Mouse (Mus musculus): ENCODE measurements around the gene Gal3st2. TPM values are rescaled to one million over a fixed set of nuclear protein-coding genes. Genes with fewer than 3 reads are reported as not detected.
A peak's percentile ranks its signal among the peaks of the same experiment; 100 is the strongest.
"Not testable (repeated sequence)": the region's sequence is repeated elsewhere in the genome, so short reads cannot be mapped to it uniquely, and the experiment has no call there.

Gal3st2 gene
- total and polyA plus RNA-seq, 2 experiments from 2014 or later: not detected

GRCm38 (mm10) chr1:93890936-93891335 is 29.8 kb downstream of the Gal3st2 start:
- H3K4me1 ChIP-seq (ENCODE audit: insufficient read depth, low read length); H3K9me3 ChIP-seq (ENCODE audit: low read length); H3K36me3 ChIP-seq (ENCODE audit: insufficient read depth, low read length); H3K4me2 ChIP-seq (ENCODE audit: low read depth, low read length, poor library complexity, severe bottlenecking); H3K4me3 ChIP-seq (ENCODE audit: low read depth, low read length); H3K27ac ChIP-seq (ENCODE audit: low read depth, low read length); DNase-seq (ENCODE audit: low spot score); H3K27me3 ChIP-seq (ENCODE audit: insufficient read depth, low read length); ATAC-seq (ENCODE audit: low FRiP score); H3K9ac ChIP-seq (replicated peaks; ENCODE audit: low read length, poor library complexity, severe bottlenecking): not testable (repeated sequence)
- 69% methylated on average over 1 of the region's 1 CpGs for WGBS
- TF ChIP-seq CTCF (IDR thresholded peaks at IDR 0.05): 0 out of 2 replicates have a peak, but pooled peaks have one; percentile 7

- H3K36me3 ChIP-seq (ENCODE audit: insufficient read depth, low read length); H3K9me3 ChIP-seq (ENCODE audit: low read length); DNase-seq (ENCODE audit: low spot score); H3K9ac ChIP-seq (replicated peaks; ENCODE audit: low read length, poor library complexity, severe bottlenecking); H3K4me1 ChIP-seq (ENCODE audit: insufficient read depth, low read length); H3K27ac ChIP-seq (ENCODE audit: low read depth, low read length); H3K4me2 ChIP-seq (ENCODE audit: low read depth, low read length, poor library complexity, severe bottlenecking); ATAC-seq (ENCODE audit: low FRiP score); H3K4me3 ChIP-seq (ENCODE audit: low read depth, low read length); H3K27me3 ChIP-seq (ENCODE audit: insufficient read depth, low read length): not testable (repeated sequence)
- WGBS: no CpG with 5 or more reads among the region's 1 CpGs
Measured at GRCm38 (mm10) chr1:93897395-93897794, 36.3 kb downstream of the Gal3st2 start.

DNA sequence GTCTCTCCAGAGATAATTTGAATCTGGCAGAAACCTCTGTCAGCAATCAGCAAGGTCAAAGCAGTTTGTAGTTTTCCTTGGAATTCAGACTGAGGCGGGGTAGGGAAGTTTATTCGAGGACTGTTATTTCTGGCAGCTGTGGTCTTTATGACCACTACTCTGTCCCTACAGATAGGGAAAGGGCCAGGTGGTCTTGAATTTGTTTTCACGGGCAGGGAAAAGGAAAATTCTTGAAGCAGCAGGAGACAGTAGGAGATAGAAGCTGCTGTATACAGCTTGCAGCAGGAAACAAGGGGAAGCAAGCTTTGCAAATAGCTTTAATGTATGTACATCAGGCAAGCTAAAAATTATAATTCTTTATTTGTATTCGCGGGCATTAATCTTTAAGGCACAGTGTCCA is 40.2 kb downstream of the Gal3st2 start:
- ATAC-seq (ENCODE audit: low FRiP score): not testable (repeated sequence)

DNA sequence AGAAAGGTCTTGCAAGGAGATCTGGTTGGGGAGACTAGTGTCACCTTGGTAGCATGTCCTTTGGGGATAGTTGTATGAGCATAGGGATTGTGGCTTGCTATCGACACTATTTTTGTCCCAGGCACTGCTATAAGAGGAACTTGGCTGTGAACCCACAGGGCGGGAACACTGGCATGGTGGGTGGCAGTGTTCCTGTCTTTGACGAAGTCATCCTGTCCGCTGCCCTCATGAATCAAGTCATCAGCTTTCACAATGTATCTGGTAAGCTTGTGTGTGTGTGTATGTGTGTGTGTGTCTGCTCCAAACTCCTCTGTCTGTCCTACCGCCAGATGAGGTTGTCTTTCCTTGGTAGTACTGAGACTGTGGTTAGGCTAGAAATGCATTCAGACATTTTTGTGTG is 45.6 kb downstream of the Gal3st2 start:
- H3K9ac ChIP-seq (replicated peaks; ENCODE audit: low read length, poor library complexity, severe bottlenecking); H3K9me3 ChIP-seq (ENCODE audit: low read length); H3K4me1 ChIP-seq (ENCODE audit: insufficient read depth, low read length); H3K27ac ChIP-seq (ENCODE audit: low read depth, low read length); H3K27me3 ChIP-seq (ENCODE audit: insufficient read depth, low read length); DNase-seq (ENCODE audit: low spot score); ATAC-seq (ENCODE audit: low FRiP score); H3K4me2 ChIP-seq (ENCODE audit: low read depth, low read length, poor library complexity, severe bottlenecking); H3K4me3 ChIP-seq (ENCODE audit: low read depth, low read length); H3K36me3 ChIP-seq (ENCODE audit: insufficient read depth, low read length): not testable (repeated sequence)
- 86% methylated on average over 3 of the region's 5 CpGs for WGBS

More for the DNA sequence above, 40.2 kb downstream of the Gal3st2 start:
- H3K4me1 ChIP-seq (ENCODE audit: insufficient read depth, low read length); H3K9me3 ChIP-seq (ENCODE audit: low read length); H3K27me3 ChIP-seq (ENCODE audit: insufficient read depth, low read length); H3K4me3 ChIP-seq (ENCODE audit: low read depth, low read length); DNase-seq (ENCODE audit: low spot score); H3K27ac ChIP-seq (ENCODE audit: low read depth, low read length); H3K4me2 ChIP-seq (ENCODE audit: low read depth, low read length, poor library complexity, severe bottlenecking); H3K36me3 ChIP-seq (ENCODE audit: insufficient read depth, low read length); H3K9ac ChIP-seq (replicated peaks; ENCODE audit: low read length, poor library complexity, severe bottlenecking): not testable (repeated sequence)
- WGBS: 75% methylated on average over 2 of the region's 5 CpGs

GRCm38 (mm10) chr1:93908977-93909586 is 48.0 kb downstream of the Gal3st2 start:
- ATAC-seq (ENCODE audit: low FRiP score); H3K27me3 ChIP-seq (ENCODE audit: insufficient read depth, low read length); H3K4me1 ChIP-seq (ENCODE audit: insufficient read depth, low read length); H3K4me2 ChIP-seq (ENCODE audit: low read depth, low read length, poor library complexity, severe bottlenecking); H3K4me3 ChIP-seq (ENCODE audit: low read depth, low read length); DNase-seq (ENCODE audit: low spot score); H3K36me3 ChIP-seq (ENCODE audit: insufficient read depth, low read length); H3K27ac ChIP-seq (ENCODE audit: low read depth, low read length); H3K9me3 ChIP-seq (ENCODE audit: low read length); H3K9ac ChIP-seq (replicated peaks; ENCODE audit: low read length, poor library complexity, severe bottlenecking): not testable (repeated sequence)
- no CpG with 5 or more reads among the region's 11 CpGs for WGBS

- H3K27ac ChIP-seq (ENCODE audit: low read depth, low read length); ATAC-seq (ENCODE audit: low FRiP score); H3K4me1 ChIP-seq (ENCODE audit: insufficient read depth, low read length); H3K36me3 ChIP-seq (ENCODE audit: insufficient read depth, low read length); H3K4me2 ChIP-seq (ENCODE audit: low read depth, low read length, poor library complexity, severe bottlenecking); H3K9me3 ChIP-seq (ENCODE audit: low read length); H3K4me3 ChIP-seq (ENCODE audit: low read depth, low read length); H3K27me3 ChIP-seq (ENCODE audit: insufficient read depth, low read length); H3K9ac ChIP-seq (replicated peaks; ENCODE audit: low read length, poor library complexity, severe bottlenecking); DNase-seq (ENCODE audit: low spot score): not testable (repeated sequence)
- WGBS: no CpG with 5 or more reads among the region's 2 CpGs
Measured at GRCm38 (mm10) chr1:93911877-93912276, 50.8 kb downstream of the Gal3st2 start.

DNA sequence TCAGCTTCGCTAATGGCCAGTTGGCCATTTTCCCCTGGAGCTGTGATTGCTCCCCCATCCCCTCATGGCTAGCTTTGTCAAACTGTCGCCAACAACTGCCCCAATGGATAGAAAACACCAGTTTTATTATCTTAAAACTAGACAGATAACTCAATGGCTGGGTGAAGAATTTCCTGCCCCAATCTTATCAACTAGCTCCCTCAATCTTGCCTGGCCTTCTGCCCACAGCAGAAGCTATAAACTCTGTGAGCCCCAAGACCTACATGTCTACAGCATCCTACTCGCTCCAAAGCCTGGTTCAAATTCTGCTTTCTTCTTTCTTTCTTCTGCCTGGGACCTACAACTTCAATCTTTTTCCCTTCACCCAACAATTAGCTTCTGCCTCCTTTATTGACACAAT is 56.1 kb downstream of the Gal3st2 start:
- not testable (repeated sequence) for H3K4me3 ChIP-seq (ENCODE audit: low read depth, low read length); H3K9me3 ChIP-seq (ENCODE audit: low read length); DNase-seq (ENCODE audit: low spot score); H3K27me3 ChIP-seq (ENCODE audit: insufficient read depth, low read length); H3K4me1 ChIP-seq (ENCODE audit: insufficient read depth, low read length); H3K27ac ChIP-seq (ENCODE audit: low read depth, low read length); H3K9ac ChIP-seq (replicated peaks; ENCODE audit: low read length, poor library complexity, severe bottlenecking); H3K36me3 ChIP-seq (ENCODE audit: insufficient read depth, low read length); H3K4me2 ChIP-seq (ENCODE audit: low read depth, low read length, poor library complexity, severe bottlenecking); ATAC-seq (ENCODE audit: low FRiP score)
- WGBS: 89% methylated on average over 3 of the region's 3 CpGs

GRCm38 (mm10) chr1:93918011-93918410 is 56.9 kb downstream of the Gal3st2 start, which contains the start of gene Gal3st2b:
Gene Gal3st2b (plus strand): TSS chr1:93918311.
- not testable (repeated sequence) for H3K27ac ChIP-seq (ENCODE audit: low read depth, low read length); DNase-seq (ENCODE audit: low spot score); H3K4me2 ChIP-seq (ENCODE audit: low read depth, low read length, poor library complexity, severe bottlenecking); ATAC-seq (ENCODE audit: low FRiP score); H3K4me1 ChIP-seq (ENCODE audit: insufficient read depth, low read length); H3K4me3 ChIP-seq (ENCODE audit: low read depth, low read length); H3K9me3 ChIP-seq (ENCODE audit: low read length); H3K27me3 ChIP-seq (ENCODE audit: insufficient read depth, low read length); H3K9ac ChIP-seq (replicated peaks; ENCODE audit: low read length, poor library complexity, severe bottlenecking); H3K36me3 ChIP-seq (ENCODE audit: insufficient read depth, low read length)
- WGBS: 82% methylated on average over 2 of the region's 2 CpGs

DNA sequence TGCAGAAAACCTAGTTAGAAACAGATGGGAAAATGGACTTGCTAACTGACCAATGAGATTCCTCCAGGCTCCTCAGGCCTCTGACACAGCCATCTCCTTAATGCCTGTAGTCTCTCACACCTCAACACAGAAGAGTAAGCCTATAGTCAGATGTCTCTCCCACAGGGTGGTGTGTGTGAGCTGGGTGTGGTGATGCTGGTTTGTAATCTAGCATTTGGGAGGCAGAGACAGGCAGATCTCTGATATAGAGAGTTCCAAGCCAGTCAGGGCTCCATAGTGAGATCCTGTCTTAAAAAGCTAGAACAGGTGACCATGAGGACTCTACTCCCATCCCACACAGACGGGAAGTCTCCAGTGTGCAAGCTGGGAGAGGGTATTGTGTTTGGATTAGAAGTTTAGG is 57.7 kb downstream of the Gal3st2 start:
- H3K4me2 ChIP-seq (ENCODE audit: low read depth, low read length, poor library complexity, severe bottlenecking); H3K9ac ChIP-seq (replicated peaks; ENCODE audit: low read length, poor library complexity, severe bottlenecking); H3K9me3 ChIP-seq (ENCODE audit: low read length); H3K27me3 ChIP-seq (ENCODE audit: insufficient read depth, low read length); H3K4me1 ChIP-seq (ENCODE audit: insufficient read depth, low read length); H3K36me3 ChIP-seq (ENCODE audit: insufficient read depth, low read length); H3K4me3 ChIP-seq (ENCODE audit: low read depth, low read length); DNase-seq (ENCODE audit: low spot score); H3K27ac ChIP-seq (ENCODE audit: low read depth, low read length); ATAC-seq (ENCODE audit: low FRiP score): not testable (repeated sequence)
- 73% methylated on average over 1 of the region's 1 CpGs for WGBS
